Mouse (Mus musculus) hindbrain, embryonic 14.5 days (tissue): Measurements from ENCODE around the gene Snx10. TPM values are rescaled to one million over a fixed set of nuclear protein-coding genes. Genes with fewer than 3 reads are reported as not detected.

Experiments used
- ATAC-seq: fragments of 200-750 bp; cut with Nextera tagmentation; 2 replicates; pipeline ENCODE4 v1.8.0; 2017; ENCODE audit warnings: moderate number of reproducible peaks, mild to moderate bottlenecking, moderate TSS enrichment, moderate library complexity; ENCODE audit not compliant: low FRiP score
- DNase-seq: peaks from one replicate; pipeline ENCODE4 v3.0.0-alpha.2; 2015; ENCODE audit warnings: low spot score
- H3K27ac ChIP-seq: fragments of 300-500 bp; sonication (generic); 2 replicates; pipeline ENCODE4 v1.5.1; 2014; ENCODE audit warnings: mild to moderate bottlenecking, moderate library complexity
- H3K27me3 ChIP-seq: fragments of 300-500 bp; sonication (generic); 2 replicates; pipeline ENCODE4 v1.6.1; 2014; ENCODE audit warnings: mild to moderate bottlenecking, low read length, mixed read lengths; ENCODE audit not compliant: control insufficient read depth, insufficient read depth
- H3K36me3 ChIP-seq: fragments of 300-500 bp; sonication (generic); replicated peaks from 2 replicates; pipeline ENCODE4 v1.6.1; 2014; ENCODE audit not compliant: control insufficient read depth, insufficient read depth
- H3K4me1 ChIP-seq: fragments of 300-500 bp; sonication (generic); replicated peaks from 2 replicates; pipeline ENCODE4 v1.6.1; 2014; ENCODE audit warnings: antibody characterized with exemption, low read length, mixed read lengths; ENCODE audit not compliant: control insufficient read depth, insufficient read depth
- H3K4me2 ChIP-seq: fragments of 300-500 bp; sonication (generic); replicated peaks from 2 replicates; pipeline ENCODE4 v1.6.1; 2014; ENCODE audit warnings: mild to moderate bottlenecking, moderate library complexity
- H3K4me3 ChIP-seq: fragments of 300-500 bp; sonication (generic); replicated peaks from 2 replicates; pipeline ENCODE4 v1.5.1; 2014; ENCODE audit warnings: mild to moderate bottlenecking, low read length
- H3K9ac ChIP-seq: fragments of 300-500 bp; sonication (generic); 2 replicates; pipeline ENCODE4 v1.6.1; 2014
- H3K9me3 ChIP-seq: fragments of 300-500 bp; sonication (generic); 2 replicates; pipeline ENCODE4 v1.6.1; 2016; ENCODE audit warnings: low read length; ENCODE audit not compliant: control insufficient read depth
- WGBS: fragments of 180-500 bp; shearing (Covaris S2); extraction: QIAGEN DNeasy Blood & Tissue Kit; methylation state at CpG from one replicate; pipeline ENCODE4 v1.1.7; 2014; 5-methylcytosine and 5-hydroxymethylcytosine counted together
- microRNA-seq: library from miRNA; unstranded; fragments of <30 nt; microRNA quantifications from one replicate; pipeline ENCODE4, GENCODE M21; 2016
- polyA plus RNA-seq: library from polyadenylated mRNA; unstranded; fragments of >200 nt; fragmentation: Nextera tagmentation; extraction: Ambion mirVana; gene quantifications from 2 replicates; pipeline ENCODE4 v1.2.1, GENCODE M21; 2014

Snx10 gene
- polyA plus RNA-seq, 1 experiment from 2014 or later = 60.3 TPM

DNA sequence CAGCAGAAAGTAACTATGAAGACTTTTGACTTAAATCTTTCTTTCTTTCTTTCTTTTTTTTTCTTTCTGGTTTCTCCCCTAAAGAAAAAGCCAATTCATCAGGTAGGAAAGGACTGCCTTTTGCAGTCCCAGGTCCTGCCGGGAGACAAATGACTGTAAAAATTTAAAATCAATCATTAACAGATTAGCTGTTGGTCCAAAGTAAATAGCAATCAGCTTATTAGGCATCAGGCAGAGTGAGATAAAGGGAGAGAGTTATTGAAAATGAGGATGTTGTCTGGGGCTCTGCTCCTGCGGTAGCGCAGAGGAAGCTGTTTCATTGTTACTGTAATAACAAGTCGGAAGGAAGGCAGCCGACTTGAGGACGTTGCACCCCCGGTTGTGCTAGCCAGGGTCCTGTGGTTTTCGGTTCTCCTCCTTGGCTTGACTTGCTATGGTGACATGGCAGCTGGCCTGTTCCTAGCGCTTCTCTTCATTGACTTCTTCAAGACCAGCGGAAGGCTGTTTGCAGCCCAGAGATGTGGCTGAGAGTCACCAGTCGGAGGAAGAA is 112.4 kb downstream of the Snx10 start:
- H3K4me1 ChIP-seq = peaks cover 18% of the 10 kb centered on the region; the same call in 1 of the 2 replicates
- DNase-seq (no peak), ATAC-seq (no peak)
- H3K9me3 ChIP-seq = no peaks in the 10 kb centered on the region
- no peak overlapping the region for H3K4me3 ChIP-seq
- no peaks in the 10 kb centered on the region for H3K27me3 ChIP-seq
- no peak overlapping the region for H3K27ac ChIP-seq
- H3K9ac ChIP-seq = no peak overlapping the region; the same call in 1 of the 2 replicates
- no peaks in the 10 kb centered on the region for H3K36me3 ChIP-seq
- H3K4me2 ChIP-seq = no peak overlapping the region
- 64% methylated on average over 11 of the region's 11 CpGs for WGBS

Small RNAs within 50 kb of the gene (microRNA-seq; reads per million reads assigned to microRNA genes)
- not detected for gene Gm22914

Other genes with a start within 250 kb of the Snx10 start
- 6.0 and 9.6 TPM in 2 replicates for gene Nfe2l3, start 91.2 kb upstream of the Snx10 start, polyA plus RNA-seq
- gene Hnrnpa2b1, start 54.0 kb upstream of the Snx10 start, polyA plus RNA-seq = 701 and 734 TPM in 2 replicates
- gene Cbx3, start 53.5 kb upstream of the Snx10 start, polyA plus RNA-seq = 353 and 390 TPM in 2 replicates